Mouse (Mus musculus) left cerebral cortex, postnatal 4 days (tissue): ENCODE data around the gene Lmo7. TPM values are rescaled to one million over a fixed set of nuclear protein-coding genes. Genes with fewer than 3 reads are reported as not detected.
A peak's percentile ranks its signal among the peaks of the same experiment; 100 is the strongest.

ENCODE experiments used
- DNase-seq: peaks from one replicate; pipeline ENCODE4 v3.0.0-alpha.2; 2022
- intact Hi-C: fragments of 180-260 bp; cut with DNase I; formaldehyde crosslinking; loops from one replicate; pipeline ENCODE4 v1.15.1; 2025
- total RNA-seq, 2 experiments: library from RNA; stranded (reverse); gene quantifications; 2 replicates each; pipeline ENCODE4 v1.2.3; 2021

Lmo7 gene
- total RNA-seq, 2 experiments from 2014 or later: 90.3 to 97.8 TPM

DNA sequence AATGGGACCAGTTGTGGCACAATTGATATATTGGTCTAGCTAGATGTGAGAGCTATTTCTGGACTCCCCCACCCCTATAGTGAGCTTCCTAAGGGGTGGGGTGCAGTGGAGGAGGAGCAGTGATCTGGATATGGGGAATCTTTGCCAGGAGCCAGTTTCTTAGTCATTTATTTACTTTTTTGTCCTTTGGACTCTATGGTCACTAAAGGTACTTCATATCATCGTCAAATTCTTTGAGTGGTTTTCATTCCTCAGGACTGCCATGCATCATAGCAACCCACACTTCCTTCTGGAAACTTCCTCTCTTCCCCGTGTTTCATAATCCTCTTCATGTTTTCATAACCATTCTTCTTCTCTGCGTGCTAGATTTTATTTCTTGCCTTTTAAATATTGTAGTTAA, 104.4 kb downstream of the Lmo7 start:
- DNase-seq: no peak
- intact Hi-C loops: no loop called here

DNA sequence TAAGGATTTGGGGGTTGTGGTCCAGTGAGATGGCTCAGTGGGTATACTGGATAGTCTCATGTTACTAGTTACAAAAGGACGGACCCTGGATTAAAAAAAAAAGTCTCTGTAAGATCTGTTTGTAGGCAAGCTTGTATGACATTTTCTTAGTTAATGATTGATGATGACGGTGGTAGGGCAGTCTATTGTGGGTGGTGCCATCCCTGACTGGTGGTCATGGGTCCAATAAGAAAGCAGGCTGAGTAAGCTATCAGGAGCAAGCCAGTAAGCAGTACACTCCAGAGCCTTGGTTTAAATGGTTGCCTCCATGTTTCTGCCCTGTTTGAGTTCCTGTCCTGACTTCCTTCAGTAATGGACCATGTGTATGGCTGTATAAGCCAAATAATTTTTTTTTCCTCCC, 106.6 kb downstream of the Lmo7 start:
- no peak for DNase-seq
- intact Hi-C loops: no loop called here

DNA sequence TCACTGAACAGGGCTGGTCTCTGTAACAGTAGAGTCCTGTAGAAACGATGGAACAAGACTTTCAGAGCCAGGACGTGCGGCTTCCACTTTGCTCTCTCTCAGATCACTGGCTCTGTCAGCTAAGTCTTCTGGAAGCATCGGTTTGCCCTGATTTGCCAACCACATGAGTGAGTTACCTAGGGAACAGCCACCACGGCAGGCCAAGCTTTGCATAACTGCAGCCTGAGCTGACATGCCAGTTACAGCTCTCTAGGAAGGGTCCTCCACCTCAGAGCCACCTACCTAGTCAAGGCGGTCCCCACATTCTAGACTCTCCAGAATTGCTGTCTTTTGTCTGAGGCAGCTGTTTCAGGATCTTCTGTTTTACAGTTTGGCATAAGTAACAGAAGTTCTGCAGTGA, 107.4 kb downstream of the Lmo7 start:
- DNase-seq: no peak
- intact Hi-C loops: no loop called here

DNA sequence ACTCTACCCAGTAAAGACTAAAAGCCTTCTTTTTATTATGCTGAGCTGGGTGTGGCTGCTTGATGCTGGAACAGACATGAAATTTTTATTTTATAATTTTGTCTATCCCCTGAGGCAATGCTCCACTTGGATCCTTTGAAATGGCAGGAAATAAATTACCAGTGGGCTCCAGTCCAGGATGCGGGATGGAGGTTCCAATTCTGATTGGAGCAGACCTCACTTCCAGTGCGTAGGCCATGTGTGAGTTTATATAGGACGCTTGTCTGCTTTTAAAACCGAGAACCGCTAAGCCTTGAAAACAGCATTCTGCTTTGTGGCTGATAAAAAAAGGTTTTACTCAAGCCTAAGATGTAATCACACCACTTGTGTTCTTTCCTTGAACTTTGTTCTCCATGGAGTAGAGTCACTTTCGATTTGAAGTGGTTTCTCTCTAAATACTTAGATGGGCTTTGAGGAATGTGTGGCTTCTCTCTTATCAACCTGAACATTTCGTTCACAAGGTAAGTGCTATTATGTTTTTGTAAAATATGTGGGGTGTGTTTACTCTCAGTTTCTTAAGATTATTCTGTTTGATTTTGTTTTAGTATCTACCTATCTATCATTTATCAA, 108.6 kb downstream of the Lmo7 start:
- DNase-seq: peak; percentile 10
- intact Hi-C loops: no loop called here

DNA sequence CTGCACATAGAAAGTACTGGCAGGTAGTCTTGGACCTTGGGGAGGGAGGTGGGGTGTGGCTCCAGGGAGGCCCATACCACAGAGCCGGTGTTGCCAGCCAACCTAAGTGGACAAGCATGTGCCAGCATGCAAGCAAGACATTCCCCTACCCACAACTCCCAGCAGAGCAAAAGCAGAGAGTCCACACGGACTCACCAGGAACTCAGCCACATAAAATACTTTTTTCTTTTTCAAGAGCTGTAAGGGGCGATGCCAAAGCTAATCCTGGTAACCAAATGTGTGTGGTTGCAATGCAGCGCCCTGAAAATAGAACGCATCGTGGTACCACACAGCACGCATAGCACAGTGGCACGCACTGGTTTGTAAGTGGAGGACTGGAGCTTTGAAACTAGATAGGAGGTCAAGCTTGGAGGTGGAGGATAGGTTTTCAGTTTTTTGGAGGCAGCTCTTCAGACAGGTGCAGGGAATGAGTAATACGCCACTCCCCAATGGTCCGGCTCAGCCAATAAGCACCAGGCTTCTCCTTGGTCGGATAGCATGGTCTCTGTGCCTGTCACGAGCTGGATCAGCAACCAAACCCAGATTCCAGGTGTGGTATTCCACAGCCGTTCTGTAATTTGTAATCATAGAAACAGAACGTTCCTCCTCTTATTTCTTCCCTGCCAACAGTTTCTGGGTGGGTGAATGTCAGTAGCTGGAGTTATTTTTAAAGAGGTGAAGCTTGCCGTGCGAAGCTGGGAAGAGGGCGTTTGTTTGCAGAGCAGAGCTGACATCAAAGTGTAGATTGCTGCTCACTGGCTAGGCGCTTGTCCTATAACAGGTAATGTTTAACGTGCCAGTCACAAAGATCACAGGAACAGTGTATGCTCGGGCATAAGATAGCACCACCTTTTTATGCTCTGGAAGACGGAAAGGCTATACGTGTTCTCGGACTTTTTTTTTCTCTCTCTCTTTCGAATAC, 110.3 kb downstream of the Lmo7 start:
- no peak for DNase-seq
- intact Hi-C loops: no loop called here

DNA sequence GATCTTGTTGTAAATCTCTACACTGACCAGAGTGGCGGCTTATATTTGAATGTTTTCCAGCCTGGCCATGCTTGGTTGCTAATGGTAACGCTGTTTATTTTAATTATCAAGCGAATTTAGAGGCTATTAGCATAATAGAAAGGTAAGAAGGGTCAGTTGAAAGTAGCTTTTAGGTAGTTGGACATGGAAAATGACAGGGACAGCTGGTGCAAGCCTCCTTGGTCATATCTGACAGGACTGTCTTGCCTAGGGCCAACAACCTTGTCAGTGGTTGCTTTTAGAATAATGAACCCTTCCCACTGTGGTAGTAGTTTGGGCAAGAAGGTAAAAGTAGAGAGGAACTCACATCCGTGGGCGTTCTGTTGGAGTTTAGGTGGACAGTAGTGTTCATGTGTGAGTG, 111.5 kb downstream of the Lmo7 start:
- no peak for DNase-seq
- intact Hi-C loops: no loop called here

DNA sequence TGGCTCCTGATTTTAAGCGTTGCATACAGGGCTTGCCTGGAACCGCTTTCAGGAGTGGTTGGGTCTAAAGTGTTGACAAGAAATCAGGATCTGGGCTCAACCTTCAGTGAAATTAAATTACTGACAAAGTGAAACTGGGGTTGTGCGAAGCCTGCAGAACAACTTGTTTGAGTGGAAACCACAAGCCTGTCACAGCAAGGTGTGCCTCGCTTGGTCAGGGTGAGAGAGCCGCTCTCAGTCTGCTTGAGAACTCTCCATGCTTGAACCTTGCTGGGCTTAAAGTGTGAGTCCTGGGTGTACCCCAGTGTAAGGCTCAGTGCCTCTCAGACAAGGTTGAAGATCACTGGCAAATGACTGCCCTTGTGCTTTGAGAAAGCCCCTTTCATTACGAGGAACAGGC, 112.8 kb downstream of the Lmo7 start:
- intact Hi-C loops: no loop called here
- DNase-seq: no peak

DNA sequence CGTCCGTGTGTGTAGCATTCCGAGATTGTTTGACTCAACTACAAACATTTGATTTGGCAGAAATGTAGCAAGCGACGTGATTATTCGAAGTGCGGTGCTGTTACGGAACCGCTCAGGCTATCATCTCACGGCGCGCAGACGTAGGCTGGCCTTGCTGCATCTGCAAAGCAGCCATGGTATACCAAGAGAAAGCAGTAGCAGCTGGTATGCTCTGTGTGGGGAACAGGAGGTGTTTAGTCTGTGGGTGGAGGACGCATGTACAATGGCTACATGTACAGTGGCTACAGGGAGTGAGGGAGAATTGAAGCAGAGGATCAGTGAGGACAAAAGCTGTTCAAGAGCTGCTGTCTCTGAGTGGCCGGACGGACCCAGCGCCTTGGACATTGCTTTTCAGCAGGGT, 113.7 kb downstream of the Lmo7 start:
- no peak for DNase-seq
- intact Hi-C loops: no loop called here

DNA sequence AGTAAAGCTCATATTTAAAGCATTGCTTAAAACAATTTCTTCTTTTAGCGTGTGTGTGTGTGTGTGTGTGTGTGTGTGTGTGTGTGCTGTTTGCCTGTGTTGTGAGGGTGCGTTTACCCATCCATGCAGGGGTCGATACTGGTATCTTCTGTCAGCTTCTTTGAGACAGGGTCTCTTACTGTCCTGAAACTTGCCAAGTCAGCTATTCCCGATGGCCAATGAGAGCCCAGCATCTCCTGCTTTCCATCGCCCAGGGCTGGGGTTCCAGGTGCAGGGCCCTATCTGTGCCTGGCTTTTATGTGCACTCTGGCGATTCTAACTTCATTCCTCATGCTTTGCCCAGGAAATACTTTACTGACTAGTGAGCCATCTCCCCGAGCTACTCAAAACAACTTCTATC, 114.7 kb downstream of the Lmo7 start:
- no peak for DNase-seq

DNA sequence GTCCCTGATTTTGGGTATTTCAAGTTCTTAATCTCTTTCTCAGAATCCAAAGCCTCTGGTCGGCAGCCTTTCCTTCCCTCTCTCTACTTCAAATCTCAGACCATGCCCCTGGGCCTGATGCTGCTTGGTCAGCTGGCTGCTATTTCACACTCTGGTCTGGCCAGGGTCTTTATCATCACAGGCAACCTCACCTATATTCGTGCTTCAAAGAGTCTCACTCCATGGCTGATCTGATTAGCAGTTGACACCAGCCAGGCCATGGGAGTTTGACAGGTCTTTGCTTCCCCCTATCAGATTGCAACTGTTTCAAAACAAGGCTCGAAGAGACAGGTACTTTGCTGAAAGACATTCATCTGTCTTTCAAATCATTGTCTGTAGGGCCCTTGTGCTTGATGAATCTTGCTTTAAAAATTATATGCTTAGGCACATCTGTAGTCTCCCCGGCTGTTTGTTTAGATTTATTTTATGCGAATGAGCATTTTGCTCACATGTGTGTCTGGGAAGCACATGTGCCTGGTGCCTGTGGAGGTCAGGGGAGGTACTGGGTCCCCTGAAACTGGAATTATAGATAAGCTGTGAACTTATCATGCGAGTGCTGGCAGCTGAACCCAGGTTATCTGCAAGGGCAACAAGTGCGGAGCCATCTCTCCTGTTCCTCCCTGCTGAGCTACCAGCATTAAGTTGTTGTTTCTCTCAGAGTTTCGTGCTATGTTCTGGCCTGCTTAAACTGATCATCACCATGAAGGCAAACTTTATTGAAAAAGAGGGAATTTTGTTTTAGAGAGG, 116.5 kb downstream of the Lmo7 start:
- intact Hi-C loops: no loop called here
- no peak for DNase-seq

More for the DNA sequence above, 114.7 kb downstream of the Lmo7 start:
- intact Hi-C loops: no loop called here

DNA sequence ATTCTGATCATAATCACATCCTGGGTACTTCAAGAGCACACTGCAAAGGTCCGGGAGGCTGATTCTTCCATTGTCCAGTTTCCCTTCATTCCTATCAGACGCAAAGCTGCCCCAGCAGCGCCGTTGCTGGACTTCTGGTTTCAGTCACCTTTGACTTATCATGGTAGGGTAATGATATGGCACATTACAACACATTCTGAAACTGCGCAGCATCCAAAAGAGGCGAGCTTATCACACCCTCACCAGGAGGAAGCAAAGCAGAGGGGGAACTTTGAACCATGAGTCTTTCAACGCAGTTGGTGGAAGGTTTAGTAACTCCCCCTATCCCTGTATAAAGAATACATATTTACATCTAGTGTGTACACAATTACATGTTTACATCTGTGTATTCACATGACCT, 117.8 kb downstream of the Lmo7 start:
- no peak for DNase-seq
- intact Hi-C loops: no loop called here

DNA sequence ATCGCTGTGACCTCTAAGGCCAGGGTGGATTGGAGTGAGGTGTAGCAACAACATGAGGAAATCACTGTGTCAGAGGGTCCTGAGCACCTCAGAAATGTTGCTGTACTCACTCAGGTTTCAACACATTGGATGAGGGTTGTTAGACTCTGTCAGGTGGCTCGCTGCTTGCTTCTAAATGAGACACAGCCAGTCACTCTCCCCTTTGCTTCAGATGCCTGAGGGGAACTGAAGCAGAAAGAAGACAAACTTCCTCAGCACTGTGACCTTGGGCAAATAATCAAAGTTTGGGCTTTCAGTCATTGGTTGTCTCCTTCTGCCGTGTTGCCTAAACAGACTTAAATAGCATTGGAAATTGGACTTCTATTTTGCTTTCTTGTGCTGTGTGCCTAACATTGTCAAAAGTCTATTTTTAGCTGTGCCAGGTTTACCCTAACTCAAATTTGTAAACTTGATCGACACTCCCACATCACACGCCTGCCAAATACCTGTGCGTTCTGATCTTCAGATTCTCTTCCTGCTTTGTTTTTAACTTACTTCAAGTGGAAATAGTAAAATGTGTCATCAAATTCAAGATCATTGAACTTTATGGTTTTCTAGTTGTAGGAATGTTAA, 122.9 kb downstream of the Lmo7 start:
- DNase-seq: no peak
- intact Hi-C loops: no loop called here

DNA sequence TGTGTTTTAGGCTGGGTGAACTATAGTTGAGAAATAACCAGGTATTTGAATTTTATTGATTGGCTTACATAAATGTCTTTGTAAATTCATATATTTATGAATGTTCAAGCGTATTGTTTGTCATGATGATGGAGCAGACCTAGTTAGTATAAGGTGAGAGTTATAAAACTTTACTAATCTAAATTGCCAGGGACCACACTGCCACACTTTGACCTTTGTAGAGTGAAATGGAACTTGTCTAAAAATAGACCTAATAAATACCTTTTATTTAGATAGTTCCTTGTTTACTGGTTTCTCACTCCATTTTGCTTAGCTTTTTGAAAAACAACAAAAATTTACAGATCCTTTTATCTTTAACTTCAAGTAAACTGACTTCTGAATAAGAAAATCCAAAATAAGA, 123.5 kb downstream of the Lmo7 start:
- no peak for DNase-seq
- intact Hi-C loops: no loop called here

DNA sequence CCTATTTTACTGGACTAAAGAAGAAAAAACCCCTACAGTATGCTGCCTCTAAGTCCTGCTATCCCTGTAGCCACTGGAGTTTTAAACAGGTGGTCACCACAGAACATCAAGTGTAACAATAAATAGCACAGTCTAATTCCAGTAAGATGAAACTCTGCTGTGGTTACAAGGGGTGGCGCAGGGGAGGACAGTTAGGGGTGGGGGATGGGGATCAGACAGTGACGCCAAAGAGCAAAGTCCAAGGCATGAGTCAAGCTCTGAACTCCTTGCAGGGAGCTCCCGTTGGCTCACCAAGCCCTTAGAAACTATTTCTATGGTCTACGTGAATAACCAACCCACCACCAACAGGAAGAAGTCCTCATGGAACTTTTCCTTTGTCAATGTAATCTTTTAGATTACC, 124.0 kb downstream of the Lmo7 start:
- intact Hi-C loops: no loop called here

DNA sequence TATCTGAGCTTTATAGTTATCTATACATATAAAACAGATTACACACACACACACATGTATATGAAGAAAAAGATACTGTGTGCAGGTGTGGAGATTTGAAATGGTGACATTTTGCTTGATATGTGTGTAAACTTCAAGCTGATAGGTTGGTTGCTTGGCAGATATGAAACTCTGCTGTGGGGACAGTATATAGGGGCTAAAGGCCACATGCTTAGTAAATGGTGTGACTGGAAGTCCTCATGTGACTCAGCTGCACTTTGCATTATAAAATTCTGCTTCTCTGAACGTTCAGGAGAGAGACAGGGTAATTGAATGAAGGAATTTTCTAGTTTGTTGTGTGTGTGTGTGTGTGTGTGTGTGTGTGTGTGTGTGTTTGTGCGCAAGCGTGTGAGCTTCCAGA, 124.5 kb downstream of the Lmo7 start:
- DNase-seq: no peak
- intact Hi-C loops: no loop called here

More for the DNA sequence above, 124.0 kb downstream of the Lmo7 start:
- DNase-seq: no peak

DNA sequence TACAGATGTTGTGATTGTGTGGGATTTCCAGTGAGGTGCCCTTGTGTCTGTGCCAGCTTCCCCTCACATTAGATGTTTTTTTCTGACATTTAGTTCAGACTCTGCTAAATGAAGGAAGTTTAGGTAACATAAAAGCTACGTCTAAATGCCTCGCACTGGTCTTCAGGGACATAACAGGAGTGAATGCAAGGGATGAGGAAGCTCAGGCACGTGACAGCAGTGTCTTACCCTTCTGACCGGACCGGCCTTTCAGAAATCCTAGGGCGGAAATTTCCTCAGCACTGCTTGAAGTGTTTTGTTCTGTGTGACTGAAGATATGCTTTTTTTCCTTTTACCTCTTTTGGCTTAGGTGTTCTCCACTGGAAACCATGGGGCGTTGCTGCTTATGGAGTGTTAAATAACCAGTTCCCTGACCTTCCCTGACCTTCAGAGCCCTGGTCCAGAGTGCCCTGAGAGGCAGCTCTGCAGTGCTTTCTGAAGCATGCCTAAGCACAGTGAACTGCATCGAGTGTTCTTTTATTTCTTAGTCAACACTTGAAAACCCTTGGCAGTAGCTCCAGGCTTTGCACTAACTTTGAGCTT, 129.6 kb downstream of the Lmo7 start:
- intact Hi-C loops: no loop called here
- DNase-seq: no peak

DNA sequence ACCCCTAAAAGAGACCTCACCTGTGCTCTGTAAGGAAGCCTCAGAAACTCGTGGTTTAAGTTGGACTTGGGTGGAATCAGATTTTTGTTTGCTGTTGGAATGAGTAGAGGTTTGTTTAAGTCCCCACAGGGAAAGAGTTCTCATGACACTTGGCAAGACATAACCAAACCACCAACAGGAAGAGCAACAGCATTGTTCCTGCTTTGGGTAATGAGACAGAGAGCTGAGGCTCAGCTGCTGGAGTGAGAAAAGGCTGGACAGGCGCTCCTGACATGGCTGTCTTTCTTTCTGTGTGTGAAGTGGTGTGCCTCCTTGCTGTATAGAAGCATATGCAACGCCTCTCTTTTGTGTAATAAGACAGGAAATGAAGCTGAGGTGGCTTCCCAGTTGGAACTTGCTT, 132.3 kb downstream of the Lmo7 start:
- no peak for DNase-seq
- intact Hi-C loops: no loop called here

DNA sequence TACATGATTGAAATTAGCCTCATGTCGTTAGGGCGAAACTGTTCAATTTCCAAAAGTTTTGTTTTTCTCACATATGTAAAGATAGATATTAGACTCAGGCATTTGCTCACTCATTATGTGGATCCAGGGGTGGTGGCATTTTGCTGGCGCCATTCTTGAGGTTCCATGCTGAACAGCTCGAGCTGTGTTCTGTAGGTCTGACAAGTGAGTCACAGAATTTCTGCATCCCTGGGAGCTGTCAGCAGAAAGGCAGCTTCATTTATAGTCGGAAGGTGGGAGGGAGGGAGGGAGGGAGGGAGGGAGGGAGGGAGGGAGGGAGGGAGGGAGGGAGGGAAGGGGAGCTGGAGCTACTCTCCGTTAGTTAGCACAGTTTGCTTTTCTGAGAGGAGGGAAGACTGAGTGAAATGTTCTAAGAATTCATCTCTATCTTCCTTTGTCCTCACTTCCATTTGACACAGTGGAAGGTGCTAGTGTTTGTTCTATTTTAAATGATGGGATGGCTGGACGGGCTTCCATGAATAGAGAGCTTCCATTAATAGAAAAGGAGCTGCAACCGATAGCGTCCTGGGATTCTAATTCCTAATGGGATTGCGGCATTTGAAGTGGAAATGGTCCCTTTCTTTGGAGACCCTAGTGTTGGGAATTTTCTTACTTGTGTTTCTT, 137.4 kb downstream of the Lmo7 start:
- DNase-seq: no peak
- intact Hi-C loops: no loop called here

DNA sequence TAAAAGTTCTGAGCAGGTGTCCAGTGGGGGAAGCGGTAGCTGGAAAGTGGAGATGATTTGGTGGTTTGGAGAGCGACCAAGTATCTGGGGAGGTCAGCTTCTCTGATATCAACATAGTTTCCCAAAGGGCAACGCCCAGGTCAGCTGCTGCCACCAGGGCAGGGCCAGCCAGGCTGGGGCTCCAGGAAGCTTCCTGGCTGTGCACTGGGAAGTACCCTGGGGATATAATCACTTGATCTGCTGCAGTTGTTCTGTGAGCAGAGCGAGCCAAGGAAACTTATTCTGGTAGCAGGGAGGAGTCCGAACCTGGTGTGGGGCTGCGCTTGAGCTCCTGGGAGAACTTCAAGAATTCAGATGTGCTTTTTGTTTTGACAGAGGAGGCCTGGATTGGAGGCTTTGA, 139.4 kb downstream of the Lmo7 start:
- intact Hi-C loops: no loop called here
- DNase-seq: no peak

DNA sequence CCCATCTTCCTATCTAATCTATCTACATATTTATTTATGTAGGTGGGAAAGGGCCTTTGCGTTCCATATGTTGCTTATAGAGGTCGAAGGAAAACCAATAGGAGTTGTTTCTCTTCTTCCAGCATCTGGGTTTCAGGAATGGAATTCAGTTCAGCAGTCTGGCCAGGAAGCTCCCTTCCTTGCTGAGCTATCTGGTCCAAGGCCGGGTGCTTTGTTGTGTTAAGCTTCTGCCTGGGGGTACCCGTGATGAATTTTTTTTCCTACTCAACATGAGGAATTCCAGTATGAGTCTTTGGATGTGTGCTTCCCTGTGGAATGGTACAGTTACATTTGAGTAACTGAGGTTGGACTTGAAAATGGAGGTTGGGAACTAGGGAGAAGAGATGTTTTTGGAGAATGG, 139.9 kb downstream of the Lmo7 start:
- intact Hi-C loops: no loop called here
- no peak for DNase-seq
